Mouse (Mus musculus): ENCODE data around the gene Kbtbd12. TPM values are rescaled to one million over a fixed set of nuclear protein-coding genes. Genes with fewer than 3 reads are reported as not detected.

The Kbtbd12 gene
- total and polyA plus RNA-seq, 3 experiments = not detected

DNA sequence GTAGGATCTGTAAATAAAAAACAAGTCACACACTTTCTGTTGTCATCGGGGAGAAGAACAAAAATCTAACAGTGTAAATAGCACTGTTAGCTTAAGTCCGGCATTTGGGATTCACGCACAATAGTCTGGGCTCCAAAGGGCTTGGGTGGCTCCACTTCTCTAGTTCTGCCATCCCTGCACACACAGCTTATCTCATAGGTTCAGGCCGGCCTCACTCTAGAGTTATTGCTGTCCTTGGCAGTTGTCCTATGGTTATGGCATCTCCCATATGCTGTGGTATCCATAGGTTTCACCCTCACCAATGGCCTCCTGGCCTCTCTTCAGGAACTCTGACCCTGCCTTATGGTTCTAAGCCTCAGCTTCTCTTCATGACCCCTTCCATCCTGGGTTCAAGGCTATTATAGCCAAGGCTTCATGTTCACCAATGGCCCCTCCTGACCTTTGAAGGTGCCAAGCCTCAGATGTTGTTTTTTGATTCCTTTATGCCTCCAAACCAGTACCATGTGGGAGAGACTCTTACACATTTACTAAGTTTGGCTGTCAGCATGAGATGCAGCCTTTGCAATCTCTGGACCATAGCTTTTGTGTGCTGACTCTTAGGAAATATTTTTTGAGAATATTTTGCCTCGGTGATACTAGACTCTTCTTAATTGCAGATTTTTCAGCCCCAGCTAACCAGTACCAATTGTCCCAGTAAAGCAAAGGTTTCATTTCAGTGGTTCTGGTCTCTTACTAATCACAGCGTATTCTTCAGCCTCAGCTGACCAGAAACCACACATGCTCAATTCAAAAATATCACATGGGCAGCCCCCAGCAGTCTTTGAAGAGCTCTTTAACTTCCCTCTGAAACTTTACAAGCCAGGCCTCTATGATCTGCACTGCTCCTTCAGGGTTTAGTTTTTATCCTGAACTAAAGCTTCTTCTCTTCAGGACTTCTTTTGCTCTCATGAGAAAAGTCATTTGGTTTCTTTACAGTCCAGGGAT is 39.3 kb upstream of the Kbtbd12 start (continued):
- TF ChIP-seq TCF12 (IDR thresholded peaks at IDR 0.05; ENCODE audit: low read depth, low read length) (peak; percentile 47), USF1 (IDR thresholded peaks at IDR 0.05; ENCODE audit: low read depth, low read length) (peak; percentile 70), MAX (IDR thresholded peaks at IDR 0.05; ENCODE audit: low read length) (peak; percentile 89), UBTF (IDR thresholded peaks at IDR 0.05; ENCODE audit: low read depth, low read length) (no peak), NRF1 (IDR thresholded peaks at IDR 0.05; ENCODE audit: low read depth, low read length) (no peak), GABPA (IDR thresholded peaks at IDR 0.05; ENCODE audit: insufficient replicate concordance, low read depth, low read length) (no peak), JUND (conservative IDR thresholded peaks at IDR 0.05; ENCODE audit: low read depth, low read length) (0 out of 2 replicates have a peak, but pooled peaks have one; percentile 33), CTCF (conservative IDR thresholded peaks at IDR 0.05 in 1 of 2, IDR thresholded peaks at IDR 0.05 in 1 of 2; ENCODE audit: low read depth in 2 of 2, low read length in 2 of 2) (no peak), HCFC1 (IDR thresholded peaks at IDR 0.05; ENCODE audit: low read depth, low read length) (peak; percentile 12; the same call in 1 of the 2 replicates), ZKSCAN1 (IDR thresholded peaks at IDR 0.05; ENCODE audit: borderline replicate concordance, low read depth, low read length) (no peak), MEF2A (IDR thresholded peaks at IDR 0.05; ENCODE audit: borderline replicate concordance, low read depth, low read length) (peak; percentile 87), NELFE (IDR thresholded peaks at IDR 0.05; ENCODE audit: low read depth, low read length) (no peak), CHD2 (IDR thresholded peaks at IDR 0.05; ENCODE audit: low read length) (no peak), KAT2A (IDR thresholded peaks at IDR 0.05; ENCODE audit: insufficient replicate concordance, low read length) (no peak), ZNF384 (IDR thresholded peaks at IDR 0.05; ENCODE audit: low read depth, low read length) (no peak), MXI1 (IDR thresholded peaks at IDR 0.05; ENCODE audit: low read depth, low read length) (peak; percentile 68; the same call in 1 of the 2 replicates), POLR2A (IDR thresholded peaks at IDR 0.05; ENCODE audit: low read depth, low read length) (no peak), SIN3A (IDR thresholded peaks at IDR 0.05; ENCODE audit: low read length) (no peak), POLR2AphosphoS2 (IDR thresholded peaks at IDR 0.05; ENCODE audit: low read depth, low read length) (no peak)

GRCm38 (mm10) chr6:88675815-88676214 is 38.1 kb upstream of the Kbtbd12 start:
- no peak for DNase-seq (ENCODE audit: extremely low read depth)
- TF ChIP-seq ZKSCAN1 (IDR thresholded peaks at IDR 0.05; ENCODE audit: borderline replicate concordance, low read depth, low read length) (no peak), ZMIZ1 (IDR thresholded peaks at IDR 0.05; ENCODE audit: low read depth, low read length) (no peak), UBTF (IDR thresholded peaks at IDR 0.05; ENCODE audit: low read depth, low read length) (no peak), JUN (IDR thresholded peaks at IDR 0.05; ENCODE audit: insufficient read depth, low read depth, low read length) (no peak), ELF1 (IDR thresholded peaks at IDR 0.05; ENCODE audit: low read depth, low read length) (no peak), SMC3 (IDR thresholded peaks at IDR 0.05; ENCODE audit: low read depth, low read length) (no peak), PAX5 (IDR thresholded peaks at IDR 0.05; ENCODE audit: low read length) (no peak), ZC3H11A (IDR thresholded peaks at IDR 0.05; ENCODE audit: low read depth, low read length) (no peak), RCOR1 (conservative IDR thresholded peaks at IDR 0.05; ENCODE audit: low read depth, low read length) (no peak), CTCF (conservative IDR thresholded peaks at IDR 0.05 in 1 of 2, IDR thresholded peaks at IDR 0.05 in 1 of 2; ENCODE audit: low read depth in 2 of 2, low read length in 2 of 2) (no peak), TCF12 (IDR thresholded peaks at IDR 0.05; ENCODE audit: low read depth, low read length) (no peak), MAFK (IDR thresholded peaks at IDR 0.05; ENCODE audit: insufficient replicate concordance, low read length) (no peak), GABPA (IDR thresholded peaks at IDR 0.05; ENCODE audit: insufficient replicate concordance, low read depth, low read length) (no peak), NELFE (IDR thresholded peaks at IDR 0.05; ENCODE audit: low read depth, low read length) (no peak), MEF2A (IDR thresholded peaks at IDR 0.05; ENCODE audit: borderline replicate concordance, low read depth, low read length) (no peak), JUND (conservative IDR thresholded peaks at IDR 0.05; ENCODE audit: low read depth, low read length) (no peak), USF2 (conservative IDR thresholded peaks at IDR 0.05; ENCODE audit: low read depth, low read length) (no peak)
- H3K4me3 ChIP-seq (replicated peaks in 1 of 3; ENCODE audit: low read depth in 2 of 3, low read length in 2 of 3, poor library complexity in 1 of 3) = no peak overlapping the region
- H3K9me3 ChIP-seq (replicated peaks; ENCODE audit: low read length) = no peaks in the 10 kb centered on the region
- H3K27ac ChIP-seq (ENCODE audit: insufficient read depth, low read depth) = no peak overlapping the region
- H3K27me3 ChIP-seq (replicated peaks) = no peaks in the 10 kb centered on the region
- peaks cover 14 to 38% of the 10 kb centered on the region in 2 experiments for H3K4me1 ChIP-seq (ENCODE audit: control insufficient read depth in 1 of 2, insufficient read depth in 2 of 2)
- no peaks in the 10 kb centered on the region for H3K36me3 ChIP-seq (replicated peaks in 1 of 2; ENCODE audit: control insufficient read depth in 1 of 2, insufficient read depth in 1 of 2, low read length in 1 of 2)
- no peak overlapping the region for H3K9ac ChIP-seq (ENCODE audit: insufficient read depth, low read depth)
- dilution Hi-C loops (cut with MboI; ENCODE audit: extremely low pct_ligation_motif_present, extremely low pct_unique_long_range_greater_than_20kb, low sequenced_read_pairs) = no loop called here
- H3K4me2 ChIP-seq (ENCODE audit: insufficient read depth, low read depth, poor library complexity, severe bottlenecking) = no peak overlapping the region
- in situ Hi-C loops (cut with MboI; ENCODE audit: low pct_ligation_motif_present, low pct_unique_long_range_greater_than_20kb, low sequenced_read_pairs) = no loop called here
- no peaks in the 10 kb centered on the region for H3K79me2 ChIP-seq (replicated peaks; ENCODE audit: control insufficient read depth, extremely low read depth, insufficient read depth, poor library complexity, severe bottlenecking)

Data from CH12.LX (cell line).